Mouse (Mus musculus) lung, adult 2 months (tissue): ENCODE measurements around the gene Sh3bp5. TPM values are rescaled to one million over a fixed set of nuclear protein-coding genes. Genes with fewer than 3 reads are reported as not detected.

Source experiments
- DNase-seq: peaks from one replicate; pipeline ENCODE4 v3.0.0; 2022
- H3K4me1 ChIP-seq: fragments of 200-500 bp; 2 replicates; pipeline ENCODE4 v1.6.1; 2011; ENCODE audit warnings: low read length; ENCODE audit not compliant: control insufficient read depth, insufficient read depth
- H3K4me3 ChIP-seq: fragments of 200-500 bp; replicated peaks from 2 replicates; pipeline ENCODE3; 2011; ENCODE audit warnings: low read depth, mild to moderate bottlenecking, control low read depth, low read length; ENCODE audit errors: extremely low read depth
- CTCF ChIP-seq: fragments of 200-500 bp; IDR thresholded peaks from 2 replicates; pipeline ENCODE4 v1.5.1; 2011; ENCODE audit warnings: mild to moderate bottlenecking, low read length, control low read depth; ENCODE audit not compliant: insufficient read depth
- POLR2A ChIP-seq: fragments of 200-500 bp; IDR thresholded peaks from 2 replicates; pipeline ENCODE4 v1.6.1; 2011; ENCODE audit warnings: low read depth, mild to moderate bottlenecking, control low read depth, low read length, borderline replicate concordance; ENCODE audit errors: extremely low read depth
- WGBS: fragments of 180-500 bp; shearing (Covaris S2); methylation state at CpG from one replicate; pipeline ENCODE4 v1.1.7; 2018; 5-methylcytosine and 5-hydroxymethylcytosine counted together
- polyA plus RNA-seq: library from polyadenylated mRNA; depleted of rRNA; stranded (reverse); fragments of >200 nt; gene quantifications from 2 replicates; pipeline ENCODE4 v1.2.3, GENCODE M21; 2012

The Sh3bp5 gene
- polyA plus RNA-seq, 1 experiment: 50.1 TPM

GRCm38 (mm10) chr14:31395629-31396199 lies 40.2 kb downstream of the Sh3bp5 start:
- peaks cover 13% of the 10 kb centered on the region for H3K4me1 ChIP-seq
- TF ChIP-seq CTCF (no peak), POLR2A (no peak)
- DNase-seq: no peak
- 88% methylated on average over 7 of the region's 7 CpGs for WGBS
- no peak overlapping the region for H3K4me3 ChIP-seq

GRCm38 (mm10) chr14:31394822-31395532 lies 40.9 kb downstream of the Sh3bp5 start:
- peaks cover 13% of the 10 kb centered on the region for H3K4me1 ChIP-seq
- no peak overlapping the region for H3K4me3 ChIP-seq
- TF ChIP-seq POLR2A: no peak
- TF ChIP-seq CTCF: 0 out of 2 replicates have a peak, but pooled peaks have one; percentile 11
- DNase-seq: no peak
- 82% methylated on average over 9 of the region's 9 CpGs for WGBS

GRCm38 (mm10) chr14:31393936-31394630 lies 41.8 kb downstream of the Sh3bp5 start:
- no peak for DNase-seq
- 84% methylated on average over 7 of the region's 7 CpGs for WGBS
- no peak for TF ChIP-seq POLR2A
- H3K4me1 ChIP-seq: peaks cover 13% of the 10 kb centered on the region
- H3K4me3 ChIP-seq: no peak overlapping the region

- TF ChIP-seq POLR2A: no peak
- TF ChIP-seq CTCF: no peak
- WGBS: 77% methylated on average over 3 of the region's 3 CpGs
- peaks cover 15% of the 10 kb centered on the region for H3K4me1 ChIP-seq
- DNase-seq: no peak
- no peak overlapping the region for H3K4me3 ChIP-seq
Observed at GRCm38 (mm10) chr14:31393546-31393890, 42.4 kb downstream of the Sh3bp5 start.

GRCm38 (mm10) chr14:31392873-31393545 lies 42.9 kb downstream of the Sh3bp5 start:
- 51% methylated on average over 8 of the region's 8 CpGs for WGBS
- Histone ChIP-seq H3K4me1 (peaks cover 19% of the 10 kb centered on the region), H3K4me3 (no peak overlapping the region)
- no peak for DNase-seq
- TF ChIP-seq CTCF: no peak
- no peak for TF ChIP-seq POLR2A

- 72% methylated on average over 5 of the region's 5 CpGs for WGBS
- no peak for DNase-seq
- peaks cover 25% of the 10 kb centered on the region for H3K4me1 ChIP-seq
- TF ChIP-seq CTCF (no peak), POLR2A (no peak)
- H3K4me3 ChIP-seq: no peak overlapping the region
Observed at GRCm38 (mm10) chr14:31392300-31392699, 43.6 kb downstream of the Sh3bp5 start.

- WGBS: 90% methylated on average over 8 of the region's 8 CpGs
Observed at GRCm38 (mm10) chr14:31389421-31390147, 46.3 kb downstream of the Sh3bp5 start.

GRCm38 (mm10) chr14:31388086-31388872 lies 47.6 kb downstream of the Sh3bp5 start:
- 47% methylated on average over 13 of the region's 13 CpGs for whole genome bisulfite sequencing
- TF ChIP-seq POLR2A (no peak), CTCF (no peak)
- no peak overlapping the region for H3K4me3 ChIP-seq
- no peak for DNase-seq
- H3K4me1 ChIP-seq: peaks cover 39% of the 10 kb centered on the region

More at GRCm38 (mm10) chr14:31389421-31390147, 46.3 kb downstream of the Sh3bp5 start:
- no peak overlapping the region for H3K4me3 ChIP-seq
- DNase-seq: no peak
- TF ChIP-seq POLR2A (no peak), CTCF (no peak)
- H3K4me1 ChIP-seq: peaks cover 44% of the 10 kb centered on the region
